Mouse (Mus musculus): ENCODE measurements around the gene Mecr. TPM values are rescaled to one million over a fixed set of nuclear protein-coding genes. Genes with fewer than 3 reads are reported as not detected.

The Mecr gene
- polyA plus RNA-seq, 1 experiment from 2014 or later = 86.6 TPM

DNA sequence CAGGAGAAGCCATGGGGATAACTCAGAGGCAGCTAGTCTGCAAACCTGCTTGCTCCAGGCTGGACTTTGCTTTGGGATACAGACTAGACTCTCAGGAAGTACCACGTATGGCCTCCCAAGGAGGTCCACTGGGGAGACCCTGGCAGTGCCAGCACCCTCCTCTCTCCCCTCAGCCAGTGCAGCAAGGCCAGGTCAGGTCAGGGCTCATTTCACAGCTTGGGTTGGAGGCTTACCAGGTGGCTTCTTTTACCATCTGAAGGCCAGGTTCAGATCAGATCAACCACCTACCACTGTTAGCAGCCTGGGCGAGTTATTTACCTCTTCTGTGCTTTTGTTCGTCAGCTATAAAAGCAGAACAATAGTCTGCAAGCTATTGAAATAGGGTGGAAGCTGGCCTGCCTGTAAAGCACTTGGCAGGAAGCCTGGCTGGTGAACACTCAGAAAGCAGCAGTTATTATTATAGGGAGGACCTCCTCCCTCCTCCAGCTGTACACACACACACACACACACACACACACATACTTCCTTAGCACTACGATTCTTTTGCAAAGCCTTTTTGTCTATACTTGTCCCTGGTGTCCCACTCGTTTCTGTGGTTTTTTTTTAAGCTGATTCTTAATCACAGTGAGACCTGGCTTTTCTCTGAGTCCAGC is 6.8 kb downstream of the Mecr start:
- WGBS = 38% methylated on average over 5 of the region's 5 CpGs
- no peak; the same call in 1 of the 2 replicates for ATAC-seq
- peak overlapping the region; percentile 24; the same call in 1 of the 2 replicates for H3K9ac ChIP-seq (ENCODE audit: low read depth, low read length)

DNA sequence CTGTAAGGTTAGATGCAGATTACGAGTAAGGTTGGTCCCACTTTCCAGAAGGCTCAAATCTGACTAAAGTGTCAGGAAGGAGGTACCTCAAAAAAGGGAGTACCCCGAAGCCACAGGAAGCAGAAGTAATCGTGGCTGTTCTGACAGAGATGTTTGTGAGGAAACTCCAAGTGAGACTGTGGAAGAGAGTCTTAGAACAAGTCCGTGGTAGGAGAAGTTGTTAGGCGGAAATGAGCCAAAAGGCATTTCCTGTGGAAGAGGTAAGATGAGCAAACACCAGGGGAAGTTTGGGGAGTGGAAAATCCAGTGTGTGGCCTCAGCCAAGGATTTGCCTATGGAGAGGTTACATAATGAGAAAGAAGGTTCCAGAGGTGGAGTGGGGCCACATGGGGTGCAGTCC is 11.7 kb downstream of the Mecr start:
- no peak overlapping the region for H3K9ac ChIP-seq (ENCODE audit: low read depth, low read length)
- H3K36me3 ChIP-seq (ENCODE audit: control insufficient read depth, insufficient read depth, low read length) = no peaks in the 10 kb centered on the region
- H3K9me3 ChIP-seq (ENCODE audit: control insufficient read depth, low read length) = no peaks in the 10 kb centered on the region
- no peak for ATAC-seq
- 79% methylated on average over 5 of the region's 5 CpGs for WGBS
- no peak overlapping the region for H3K4me3 ChIP-seq (ENCODE audit: low read length)
- H3K27ac ChIP-seq (ENCODE audit: low read length) = no peak overlapping the region
- no peaks in the 10 kb centered on the region; the same call in 1 of the 2 replicates for H3K4me1 ChIP-seq (ENCODE audit: control insufficient read depth, insufficient read depth, low read length)
- no peak overlapping the region for H3K4me2 ChIP-seq (ENCODE audit: low read depth, low read length)
- no peaks in the 10 kb centered on the region for H3K27me3 ChIP-seq (replicated peaks; ENCODE audit: control insufficient read depth, insufficient read depth, low read length)

More for the DNA sequence above, 6.8 kb downstream of the Mecr start:
- Histone ChIP-seq H3K4me2 (ENCODE audit: low read depth, low read length) (no peak overlapping the region), H3K27me3 (replicated peaks; ENCODE audit: control insufficient read depth, insufficient read depth, low read length) (no peaks in the 10 kb centered on the region), H3K9me3 (ENCODE audit: control insufficient read depth, low read length) (no peaks in the 10 kb centered on the region), H3K27ac (ENCODE audit: low read length) (peak overlapping the region; percentile 50), H3K4me3 (ENCODE audit: low read length) (no peak overlapping the region), H3K36me3 (ENCODE audit: control insufficient read depth, insufficient read depth, low read length) (no peaks in the 10 kb centered on the region), H3K4me1 (ENCODE audit: control insufficient read depth, insufficient read depth, low read length) (peaks cover 7% of the 10 kb centered on the region)

DNA sequence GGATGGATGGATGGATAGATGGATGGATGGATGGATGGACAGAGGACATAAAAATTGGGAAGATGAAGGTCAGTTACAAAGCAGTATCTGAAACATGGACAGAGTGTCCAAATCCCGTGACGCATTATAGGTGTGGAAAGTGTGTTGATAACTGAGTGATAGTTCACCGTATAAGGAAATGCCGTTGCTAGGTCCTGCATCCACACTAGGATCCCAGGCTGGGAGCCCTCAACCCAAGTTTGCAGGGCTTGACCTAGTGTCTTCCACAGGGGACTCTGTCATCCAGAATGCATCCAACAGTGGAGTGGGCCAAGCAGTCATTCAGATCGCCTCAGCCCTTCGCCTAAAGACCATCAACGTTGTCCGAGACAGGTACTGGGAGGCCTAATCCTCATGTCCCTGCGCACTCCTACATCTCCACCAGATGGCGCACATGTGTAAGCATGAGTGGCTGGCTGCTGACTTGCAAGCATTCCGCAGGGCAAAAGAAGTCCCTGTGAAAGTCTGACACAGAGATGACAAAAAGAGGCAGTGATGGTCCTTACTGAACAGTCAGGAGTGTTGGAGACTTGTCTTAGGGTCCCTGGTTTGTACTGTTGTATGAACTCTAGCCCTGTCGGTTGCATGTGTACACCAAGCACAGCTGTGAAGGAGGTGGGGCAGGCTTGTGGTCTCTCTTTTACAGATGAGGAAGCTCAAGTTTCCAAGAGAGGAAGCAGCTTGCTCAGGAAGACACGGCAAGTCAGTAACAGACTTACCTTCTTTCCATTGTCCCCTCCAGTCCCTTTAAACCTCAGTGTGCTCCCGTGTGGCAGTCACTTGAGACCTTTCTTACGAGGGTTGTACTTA is 17.4 kb downstream of the Mecr start:
- WGBS = 48% methylated on average over 15 of the region's 15 CpGs

DNA sequence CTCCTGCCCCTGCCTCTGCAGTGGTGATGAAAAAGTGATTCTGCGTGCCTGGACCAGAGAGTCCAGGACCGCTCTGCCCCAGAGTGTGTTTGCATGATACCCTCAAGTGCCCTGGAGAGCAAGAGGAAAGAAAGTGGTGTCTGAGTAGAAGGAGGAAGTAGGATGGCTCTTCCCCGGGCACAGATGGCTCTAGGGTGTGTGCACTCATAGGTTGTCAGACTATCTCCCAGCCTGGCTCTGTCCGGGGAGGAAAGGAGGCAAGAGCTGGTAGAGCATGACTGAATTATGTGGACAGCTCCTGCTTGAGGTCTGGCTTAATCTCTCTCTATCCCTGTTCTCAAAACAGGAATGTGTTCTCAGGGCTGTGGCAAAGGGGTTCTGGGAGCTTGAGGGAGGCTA is 18.1 kb downstream of the Mecr start:
- H3K36me3 ChIP-seq (ENCODE audit: control insufficient read depth, insufficient read depth, low read length) = no peaks in the 10 kb centered on the region
- no peak overlapping the region for H3K9ac ChIP-seq (ENCODE audit: low read depth, low read length)
- H3K9me3 ChIP-seq (ENCODE audit: control insufficient read depth, low read length) = no peaks in the 10 kb centered on the region
- H3K27me3 ChIP-seq (replicated peaks; ENCODE audit: control insufficient read depth, insufficient read depth, low read length) = no peaks in the 10 kb centered on the region
- no peak overlapping the region for H3K4me3 ChIP-seq (ENCODE audit: low read length)
- 77% methylated on average over 4 of the region's 4 CpGs for WGBS
- no peak overlapping the region for H3K4me2 ChIP-seq (ENCODE audit: low read depth, low read length)
- H3K4me1 ChIP-seq (ENCODE audit: control insufficient read depth, insufficient read depth, low read length) = no peaks in the 10 kb centered on the region
- no peak overlapping the region for H3K27ac ChIP-seq (ENCODE audit: low read length)
- ATAC-seq = no peak

More for the DNA sequence above, 17.4 kb downstream of the Mecr start:
- Histone ChIP-seq H3K4me3 (ENCODE audit: low read length) (no peak overlapping the region), H3K36me3 (ENCODE audit: control insufficient read depth, insufficient read depth, low read length) (no peaks in the 10 kb centered on the region), H3K4me1 (ENCODE audit: control insufficient read depth, insufficient read depth, low read length) (no peaks in the 10 kb centered on the region), H3K27ac (ENCODE audit: low read length) (no peak overlapping the region), H3K9ac (ENCODE audit: low read depth, low read length) (no peak overlapping the region), H3K4me2 (ENCODE audit: low read depth, low read length) (no peak overlapping the region), H3K9me3 (ENCODE audit: control insufficient read depth, low read length) (no peaks in the 10 kb centered on the region), H3K27me3 (replicated peaks; ENCODE audit: control insufficient read depth, insufficient read depth, low read length) (no peaks in the 10 kb centered on the region)
- ATAC-seq = peak; percentile 64; the same call in 1 of the 2 replicates

DNA sequence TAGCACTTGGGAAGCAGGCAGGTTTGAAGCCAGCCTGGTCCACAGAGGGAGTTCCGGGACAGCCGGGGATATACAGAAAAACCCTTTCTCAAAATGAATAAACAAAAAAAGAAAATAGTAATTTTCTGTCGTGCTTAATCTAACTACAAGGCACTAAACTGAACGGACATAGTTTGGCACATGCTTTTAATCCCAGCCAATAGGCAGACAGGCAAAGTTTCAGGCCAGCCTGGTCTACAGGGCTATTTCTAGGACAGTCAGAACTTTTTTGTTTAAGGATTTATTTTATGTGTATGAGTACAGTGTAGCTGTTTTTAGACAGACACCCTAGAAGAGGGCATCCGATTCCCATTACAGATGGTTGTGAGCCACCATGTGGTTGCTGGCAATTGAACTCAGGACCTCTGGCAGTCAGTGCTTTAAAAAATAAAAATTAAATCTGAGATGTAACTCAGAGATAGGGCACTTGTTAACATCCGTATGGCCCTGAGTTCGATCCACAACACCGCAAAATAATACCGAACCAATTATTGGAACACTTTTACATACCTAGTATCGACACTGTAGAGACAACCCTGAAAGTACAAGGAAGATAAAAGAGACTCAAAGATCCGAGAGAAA is 29.5 kb downstream of the Mecr start:
- peak; percentile 35 for ATAC-seq
- WGBS = 7% methylated on average over 11 of the region's 11 CpGs
- H3K4me1 ChIP-seq (ENCODE audit: control insufficient read depth, insufficient read depth, low read length) = peaks cover 23% of the 10 kb centered on the region
- H3K27ac ChIP-seq (ENCODE audit: low read length) = peak overlapping the region; percentile 75
- H3K4me3 ChIP-seq (ENCODE audit: low read length) = peak overlapping the region; percentile 99
- no peaks in the 10 kb centered on the region for H3K27me3 ChIP-seq (replicated peaks; ENCODE audit: control insufficient read depth, insufficient read depth, low read length)
- no peaks in the 10 kb centered on the region for H3K36me3 ChIP-seq (ENCODE audit: control insufficient read depth, insufficient read depth, low read length)
- H3K9me3 ChIP-seq (ENCODE audit: control insufficient read depth, low read length) = no peaks in the 10 kb centered on the region
- H3K9ac ChIP-seq (ENCODE audit: low read depth, low read length) = peak overlapping the region; percentile 72
- peak overlapping the region; percentile 47 for H3K4me2 ChIP-seq (ENCODE audit: low read depth, low read length)

DNA sequence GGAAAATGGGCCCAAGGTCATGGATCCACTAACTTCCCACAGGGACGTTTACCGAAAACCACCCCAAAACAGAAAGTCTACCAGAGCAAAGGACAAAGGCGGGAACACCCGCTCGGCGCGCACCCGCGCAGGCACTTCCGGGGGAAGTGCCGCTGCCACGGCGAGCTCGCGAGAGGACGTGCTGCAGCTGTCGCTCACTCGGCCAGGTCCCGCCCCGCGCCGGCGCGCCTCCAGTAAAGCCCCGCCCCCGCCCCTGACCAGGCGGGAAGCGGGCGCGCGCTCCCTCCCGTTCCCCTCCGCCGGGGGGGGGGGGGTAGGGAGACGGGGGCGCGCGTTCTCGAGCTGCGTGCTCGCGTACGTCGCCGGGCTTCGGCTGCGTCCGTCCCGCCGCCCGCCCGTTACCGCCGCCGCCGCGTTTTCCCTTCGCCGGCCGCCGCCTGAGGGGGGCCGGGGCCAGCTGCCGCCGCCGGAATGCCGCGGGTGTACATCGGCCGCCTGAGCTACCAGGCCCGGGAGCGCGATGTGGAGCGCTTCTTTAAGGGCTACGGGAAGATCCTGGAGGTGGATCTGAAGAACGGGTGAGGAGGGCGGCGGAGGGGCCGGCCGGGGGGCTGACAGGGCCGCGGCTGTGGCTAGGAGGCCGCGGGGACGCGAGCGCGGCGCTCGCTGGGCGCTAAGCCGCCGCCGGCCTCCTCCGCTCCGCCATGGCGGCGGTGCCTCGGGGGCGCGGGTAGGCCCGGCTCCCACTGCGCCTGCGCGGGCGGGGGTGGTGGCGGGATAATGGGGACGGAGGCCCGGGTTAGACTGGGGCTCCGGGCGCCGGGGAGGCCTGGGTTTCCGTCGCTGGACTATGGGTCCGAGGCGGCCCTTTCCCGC is 30.3 kb downstream of the Mecr start, which contains the start of gene Srsf4:
TSS of gene Srsf4 (plus strand) at position 325 of the 876 bp plus-strand sequence.
- Histone ChIP-seq H3K4me2 (ENCODE audit: low read depth, low read length) (peak within 1 kb of the TSS; percentile 88), H3K27ac (ENCODE audit: low read length) (peak within 1 kb of the TSS; percentile 100), H3K27me3 (replicated peaks; ENCODE audit: control insufficient read depth, insufficient read depth, low read length) (no peaks in the 10 kb centered on the region), H3K9ac (ENCODE audit: low read depth, low read length) (peak within 1 kb of the TSS; percentile 100), H3K9me3 (ENCODE audit: control insufficient read depth, low read length) (no peaks in the 10 kb centered on the region), H3K4me1 (ENCODE audit: control insufficient read depth, insufficient read depth, low read length) (peaks cover 27% of the 10 kb centered on the region), H3K36me3 (ENCODE audit: control insufficient read depth, insufficient read depth, low read length) (no peaks in the 10 kb centered on the region), H3K4me3 (ENCODE audit: low read length) (peak within 1 kb of the TSS; percentile 99)
- peak; percentile 95 for ATAC-seq
- WGBS = 1% methylated on average over 92 of the region's 116 CpGs

DNA sequence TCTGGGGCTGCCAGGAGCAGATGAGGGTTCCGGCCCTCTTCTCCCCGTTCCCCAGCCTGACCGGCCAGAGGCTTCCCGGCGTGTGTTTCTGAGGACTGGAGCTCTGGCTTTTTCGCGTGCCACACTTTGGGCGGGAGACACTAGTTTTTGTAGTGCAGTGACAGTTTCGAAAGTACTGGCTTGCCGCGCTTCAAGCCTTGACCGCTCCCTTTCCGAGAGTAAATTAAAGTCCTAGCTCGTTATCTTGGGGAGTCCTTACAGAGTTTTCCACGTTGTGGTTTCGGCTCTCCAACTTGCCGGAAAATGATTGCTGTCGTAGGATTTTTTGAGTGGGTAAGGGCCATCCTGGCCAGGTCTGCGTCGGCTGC is 30.9 kb downstream of the Mecr start:
- ATAC-seq = no peak
- H3K36me3 ChIP-seq (ENCODE audit: control insufficient read depth, insufficient read depth, low read length) = no peaks in the 10 kb centered on the region
- WGBS = under 1% methylated on average over 20 of the region's 20 CpGs

DNA sequence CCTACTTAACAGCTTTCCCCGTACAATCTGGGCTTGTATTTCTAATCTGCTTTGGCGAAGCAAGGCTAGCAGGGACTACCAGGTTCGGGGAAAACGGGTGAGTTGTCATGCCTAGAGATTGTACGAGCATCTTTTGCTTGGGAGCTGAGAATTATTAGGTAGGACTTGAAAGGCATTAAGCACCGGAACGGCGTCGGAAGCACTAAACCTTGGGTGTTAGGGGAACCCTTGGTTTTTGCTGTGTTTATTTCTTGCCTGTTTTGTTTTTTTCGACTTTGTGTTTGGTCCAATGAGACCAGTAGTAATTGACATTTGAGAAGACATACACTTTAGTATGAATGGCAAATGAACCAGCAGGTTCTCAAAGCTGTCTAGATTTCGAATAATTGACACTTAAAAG is 31.3 kb downstream of the Mecr start:
- ATAC-seq = no peak
- 3% methylated on average over 11 of the region's 11 CpGs for WGBS
- H3K9me3 ChIP-seq (ENCODE audit: control insufficient read depth, low read length) = no peaks in the 10 kb centered on the region

More for the DNA sequence above, 30.9 kb downstream of the Mecr start:
- Histone ChIP-seq H3K9me3 (ENCODE audit: control insufficient read depth, low read length) (no peaks in the 10 kb centered on the region), H3K4me3 (ENCODE audit: low read length) (peak overlapping the region; percentile 99), H3K4me2 (ENCODE audit: low read depth, low read length) (peak overlapping the region; percentile 88), H3K27ac (ENCODE audit: low read length) (peak overlapping the region; percentile 100), H3K9ac (ENCODE audit: low read depth, low read length) (peak overlapping the region; percentile 100), H3K27me3 (replicated peaks; ENCODE audit: control insufficient read depth, insufficient read depth, low read length) (no peaks in the 10 kb centered on the region), H3K4me1 (ENCODE audit: control insufficient read depth, insufficient read depth, low read length) (peaks cover 28% of the 10 kb centered on the region)

More for the DNA sequence above, 31.3 kb downstream of the Mecr start:
- no peaks in the 10 kb centered on the region for H3K36me3 ChIP-seq (ENCODE audit: control insufficient read depth, insufficient read depth, low read length)
- H3K4me2 ChIP-seq (ENCODE audit: low read depth, low read length) = peak overlapping the region; percentile 88
- H3K9ac ChIP-seq (ENCODE audit: low read depth, low read length) = peak overlapping the region; percentile 100
- peaks cover 30% of the 10 kb centered on the region for H3K4me1 ChIP-seq (ENCODE audit: control insufficient read depth, insufficient read depth, low read length)
- peak overlapping the region; percentile 99 for H3K4me3 ChIP-seq (ENCODE audit: low read length)
- peak overlapping the region; percentile 100 for H3K27ac ChIP-seq (ENCODE audit: low read length)
- H3K27me3 ChIP-seq (replicated peaks; ENCODE audit: control insufficient read depth, insufficient read depth, low read length) = no peaks in the 10 kb centered on the region

Measured in intestine, embryonic 16.5 days (tissue).